Comparison of ENCODE assay signal across 27 mouse cellular contexts in genomic region chr14:51842250-51842649, GRCm38 (mm10). TPM values are rescaled to one million over a fixed set of nuclear protein-coding genes. Genes with fewer than 3 reads are reported as not detected.
DNase-seq lines count a peak whose midpoint lies in the region; ATAC-seq and TF ChIP-seq lines count a peak whose summit lies in the region.
"Had no signal": no experiment of that assay in that cellular context is flagged by ENCODE, and none has a peak within 500 bp of the region (broad histone marks: within the 10 kb centered on the region; RNA-seq: fewer than 3 reads in every experiment).

No protein-coding gene starts in this region.

- no peak for DNase-seq in forebrain, embryonic 10.5 days (ENCODE audit: extremely low spot score, low spot score)
- DNase-seq in heart, adult 11 months: peak; percentile 52
- DNase-seq in heart, postnatal 25 days (ENCODE audit: low spot score): no peak
- DNase-seq in Patski (ENCODE audit: low read depth, low spot score): peak; percentile 10
- DNase-seq in B cell, adult 2 months: no peak
- no peak for DNase-seq in heart, postnatal 14 days
- DNase-seq: adrenal gland, postnatal 14 days; cerebellum, adult 18-20 months; cerebellum, adult 9-11 months; cerebellum, postnatal 36 days; gastrocnemius, postnatal 14 days; heart, postnatal 4 days; kidney, adult 18-20 months had no signal

- H3K9me3 ChIP-seq in forebrain, embryonic 13.5 days (replicated peaks): no peaks in the 10 kb centered on the region
- H3K9me3 ChIP-seq in forebrain, embryonic 10.5 days: no peaks in the 10 kb centered on the region
- H3K9me3 ChIP-seq: embryonic facial prominence, embryonic 13.5 days; G1E; heart, embryonic 12.5 days; hindbrain, embryonic 12.5 days; intestine, embryonic 15.5 days had no signal

- CTCF ChIA-PET in Patski (lab: Charles Lee): no interaction called here

- 50% methylated on average over 1 of the region's 1 CpGs for WGBS in forebrain, embryonic 13.5 days
- 69% methylated on average over 1 of the region's 1 CpGs for WGBS in forebrain, embryonic 10.5 days

- peak; percentile 43; the same call in 1 of the 2 replicates for ATAC-seq in forebrain, embryonic 13.5 days
- ATAC-seq in Patski: no peak
- ATAC-seq: hindbrain, embryonic 16.5 days; intestine, embryonic 15.5 days had no signal

- POLR2A ChIA-PET in Patski (lab: Charles Lee): no interaction called here

- intact Hi-C loops in heart, postnatal 25 days (cut with DNase I): loop anchor here (10.0 kb wide), 1 partner anchor 587 kb away; the partner anchor contains the start of gene Rnase2a
- intact Hi-C loops in heart, postnatal 14 days (cut with DNase I): no loop called here

- H3K27me3 ChIP-seq in forebrain, embryonic 13.5 days: 0 out of 2 replicates have a peak, but pooled peaks cover 2% of the 10 kb centered on the region
- no peaks in the 10 kb centered on the region for H3K27me3 ChIP-seq in forebrain, embryonic 10.5 days (ENCODE audit: poor library complexity, severe bottlenecking)
- no peaks in the 10 kb centered on the region for H3K27me3 ChIP-seq in Patski
- H3K27me3 ChIP-seq: embryonic facial prominence, embryonic 13.5 days; heart, embryonic 12.5 days; hindbrain, embryonic 12.5 days; intestine, embryonic 15.5 days had no signal

- H3K4me2 ChIP-seq in forebrain, embryonic 13.5 days: no peak overlapping the region
- H3K4me2 ChIP-seq: embryonic facial prominence, embryonic 13.5 days; heart, embryonic 12.5 days; hindbrain, embryonic 12.5 days; intestine, embryonic 15.5 days had no signal

- no peaks in the 10 kb centered on the region for H3K36me3 ChIP-seq in forebrain, embryonic 13.5 days (ENCODE audit: poor library complexity, severe bottlenecking)
- no peaks in the 10 kb centered on the region for H3K36me3 ChIP-seq in forebrain, embryonic 10.5 days (replicated peaks)
- H3K36me3 ChIP-seq: embryonic facial prominence, embryonic 13.5 days; G1E; heart, embryonic 12.5 days; hindbrain, embryonic 12.5 days; intestine, embryonic 15.5 days had no signal

- no peak for TF ChIP-seq CTCF in Patski (IDR thresholded peaks at IDR 0.05)

- in situ Hi-C loops in Patski (cut with MboI; ENCODE audit: low pct_unique_long_range_greater_than_20kb): loop anchor here (5.0 to 10.0 kb wide), 2 partner anchors 67 to 590 kb away; partner anchors contain the start of gene Ang4

- no peak overlapping the region for H3K9ac ChIP-seq in forebrain, embryonic 13.5 days
- H3K9ac ChIP-seq: embryonic facial prominence, embryonic 13.5 days; heart, embryonic 12.5 days; hindbrain, embryonic 12.5 days; intestine, embryonic 15.5 days had no signal

- H3K4me3 ChIP-seq in forebrain, embryonic 13.5 days: no peak overlapping the region
- H3K4me3 ChIP-seq in forebrain, embryonic 10.5 days: no peak overlapping the region
- H3K4me3 ChIP-seq: embryonic facial prominence, embryonic 13.5 days; heart, embryonic 12.5 days; hindbrain, embryonic 12.5 days; intestine, embryonic 15.5 days had no signal

- no peaks in the 10 kb centered on the region for H3K4me1 ChIP-seq in forebrain, embryonic 13.5 days
- H3K4me1 ChIP-seq in forebrain, embryonic 10.5 days: no peaks in the 10 kb centered on the region
- H3K4me1 ChIP-seq: embryonic facial prominence, embryonic 13.5 days; heart, embryonic 12.5 days; hindbrain, embryonic 12.5 days; intestine, embryonic 15.5 days had no signal

- H3K27ac ChIP-seq in forebrain, embryonic 13.5 days: no peak overlapping the region
- H3K27ac ChIP-seq in forebrain, embryonic 10.5 days: no peak overlapping the region
- H3K27ac ChIP-seq: embryonic facial prominence, embryonic 13.5 days; hindbrain, embryonic 12.5 days; intestine, embryonic 15.5 days had no signal

RNA-seq across cellular contexts. Expression of gene Ear6, which starts 11.2 kb away (rescaled TPM):
- polyA plus RNA-seq in forebrain, embryonic 13.5 days (2015; fragmentation: Nextera tagmentation; extraction: Ambion mirVana): not detected in 2 replicates
- not detected in 2 replicates for polyA plus RNA-seq in forebrain, embryonic 10.5 days (2016; fragmentation: Nextera tagmentation; extraction: Ambion mirVana)
- total RNA-seq in heart, postnatal 25 days (2021): not detected
- polyA plus RNA-seq in Patski (2021): not detected
- not detected for total RNA-seq in heart, postnatal 14 days (2021)
- total RNA-seq: adrenal gland, adult 18-20 months; G1E; gastrocnemius, adult 18-20 months; gastrocnemius, postnatal 14 days; heart, adult 8-10 months; heart, postnatal 4 days had no signal
- polyA plus RNA-seq: activated CD4-positive, CD25-positive, alpha-beta regulatory T cell, adult 4 months; C2C12; embryonic facial prominence, embryonic 13.5 days; G1E; heart, embryonic 12.5 days; heart, embryonic 16.5 days; hindbrain, embryonic 12.5 days; hindbrain, embryonic 16.5 days had no signal

RNA-seq across cellular contexts. Expression of gene Mettl17, which starts 42.4 kb away (rescaled TPM):
- 60.5 and 76.5 TPM in 2 replicates for polyA plus RNA-seq in forebrain, embryonic 13.5 days (2015; fragmentation: Nextera tagmentation; extraction: Ambion mirVana)
- polyA plus RNA-seq in forebrain, embryonic 10.5 days (2016; fragmentation: Nextera tagmentation; extraction: Ambion mirVana): 43.3 and 59.9 TPM in 2 replicates
- total RNA-seq in heart, postnatal 25 days (2021): 10 to 100 TPM; 19.8 to 20.9 TPM
- polyA plus RNA-seq in Patski (2021): 27.5 TPM
- 10 to 100 TPM; 18.6 to 30.2 TPM for total RNA-seq in heart, postnatal 14 days (2021)

RNA-seq across cellular contexts. Expression of gene AY358078, which starts 42.4 kb away (rescaled TPM):
- not detected in 2 replicates for polyA plus RNA-seq in forebrain, embryonic 13.5 days (2015; fragmentation: Nextera tagmentation; extraction: Ambion mirVana)
- polyA plus RNA-seq in forebrain, embryonic 10.5 days (2016; fragmentation: Nextera tagmentation; extraction: Ambion mirVana): not detected in 2 replicates
- not detected for total RNA-seq in heart, postnatal 25 days (2021)
- not detected for polyA plus RNA-seq in Patski (2021)
- not detected for total RNA-seq in heart, postnatal 14 days (2021)
- total RNA-seq: adrenal gland, adult 18-20 months; adrenal gland, postnatal 14 days; G1E; gastrocnemius, adult 18-20 months; gastrocnemius, postnatal 14 days; heart, adult 8-10 months; heart, postnatal 4 days had no signal
- polyA plus RNA-seq: activated CD4-positive, CD25-positive, alpha-beta regulatory T cell, adult 4 months; C2C12; embryonic facial prominence, embryonic 13.5 days; G1E; gonadal fat pad, adult 2 months; heart, embryonic 12.5 days; heart, embryonic 16.5 days; hindbrain, embryonic 12.5 days; hindbrain, embryonic 16.5 days; intestine, embryonic 15.5 days had no signal

RNA-seq across cellular contexts. Expression of gene Slc39a2, which starts 50.4 kb away (rescaled TPM):
- 1.3 and 1.5 TPM in 2 replicates for polyA plus RNA-seq in forebrain, embryonic 13.5 days (2015; fragmentation: Nextera tagmentation; extraction: Ambion mirVana)
- 0.50 and 0.77 TPM in 2 replicates for polyA plus RNA-seq in forebrain, embryonic 10.5 days (2016; fragmentation: Nextera tagmentation; extraction: Ambion mirVana)
- total RNA-seq in heart, postnatal 25 days (2021): under 1 TPM in 1 of 2 experiments, not detected in 1; 0.36 TPM
- 0.15 TPM for polyA plus RNA-seq in Patski (2021)
- total RNA-seq in heart, postnatal 14 days (2021): under 1 TPM; 0.29 to 0.44 TPM

Comparison
In these comparisons a context has a peak if more than half of its experiments do, and no peak if none do; other contexts are left out.
1. DNase-seq: peak in heart, adult 11 months (single experiment) and Patski (single experiment); none in forebrain, embryonic 10.5 days (single experiment), heart, postnatal 25 days (single experiment), B cell, adult 2 months (0 of 2) and heart, postnatal 14 days (0 of 2).